ENCODE assay signal across 8 mouse cellular contexts in genomic region chr5:35925171-35925634, GRCm38 (mm10). TPM values are rescaled to one million over a fixed set of nuclear protein-coding genes. Genes with fewer than 3 reads are reported as not detected.
DNase-seq lines count a peak whose midpoint lies in the region; ATAC-seq and TF ChIP-seq lines count a peak whose summit lies in the region.

No protein-coding gene starts in this region.

- peak; percentile 40 for DNase-seq in lung, postnatal 10 days
- no peak for DNase-seq in lung, postnatal 4 days
- DNase-seq in frontal cortex, adult 2 months (ENCODE audit: extremely low spot score in 1 of 2, low spot score in 1 of 2), result peak; percentile 47 to 73
- peak; percentile 70 for DNase-seq in hindbrain, postnatal 0 days (ENCODE audit: low spot score)
- no peak for DNase-seq in adrenal gland, postnatal 10 days
- DNase-seq in urinary bladder, postnatal 10 days (ENCODE audit: low spot score), result no peak

- TF ChIP-seq CTCF in hindbrain, postnatal 0 days (IDR thresholded peaks at IDR 0.05; ENCODE audit: low read depth), result no peak
- TF ChIP-seq CTCF in small intestine, adult 2 months (IDR thresholded peaks at IDR 0.05; ENCODE audit: extremely low read depth, insufficient read length, insufficient replicate concordance, low read depth, low read length), result no peak

- H3K27ac ChIP-seq in hindbrain, postnatal 0 days, result peak overlapping the region; percentile 43; the same call in 1 of the 2 replicates
- peak overlapping the region; percentile 70 for H3K27ac ChIP-seq in limb, embryonic 13.5 days
- H3K27ac ChIP-seq in small intestine, adult 2 months (ENCODE audit: insufficient read depth, low read depth, low read length), result peak overlapping the region; percentile 2; the same call in 1 of the 2 replicates

- no peaks in the 10 kb centered on the region for H3K36me3 ChIP-seq in hindbrain, postnatal 0 days (ENCODE audit: insufficient read depth, low read length)
- 0 out of 2 replicates have a peak, but pooled peaks cover 3% of the 10 kb centered on the region for H3K36me3 ChIP-seq in limb, embryonic 13.5 days
- H3K36me3 ChIP-seq in small intestine, adult 2 months (ENCODE audit: control insufficient read depth, insufficient read depth, low read length), result no peaks in the 10 kb centered on the region

- no peaks in the 10 kb centered on the region for H3K9me3 ChIP-seq in hindbrain, postnatal 0 days (ENCODE audit: low read length)
- no peaks in the 10 kb centered on the region for H3K9me3 ChIP-seq in limb, embryonic 13.5 days

- TF ChIP-seq POLR2A in small intestine, adult 2 months (IDR thresholded peaks at IDR 0.05; ENCODE audit: low read depth, low read length), result no peak

- no peaks in the 10 kb centered on the region for H3K27me3 ChIP-seq in hindbrain, postnatal 0 days (ENCODE audit: insufficient read depth, low read length)
- H3K27me3 ChIP-seq in limb, embryonic 13.5 days, result no peaks in the 10 kb centered on the region
- no peaks in the 10 kb centered on the region for H3K27me3 ChIP-seq in small intestine, adult 2 months (ENCODE audit: control insufficient read depth, insufficient read depth, low read length)

- 35% methylated on average over 12 of the region's 12 CpGs for WGBS in hindbrain, postnatal 0 days
- 16% methylated on average over 12 of the region's 12 CpGs for WGBS in limb, embryonic 13.5 days
- WGBS in small intestine, adult 2 months, result 87% methylated on average over 12 of the region's 12 CpGs

- no peak overlapping the region for H3K4me3 ChIP-seq in hindbrain, postnatal 0 days (ENCODE audit: low read length)
- no peak overlapping the region for H3K4me3 ChIP-seq in limb, embryonic 13.5 days
- H3K4me3 ChIP-seq in small intestine, adult 2 months (ENCODE audit: low read depth, low read length), result no peak overlapping the region

- H3K9ac ChIP-seq in hindbrain, postnatal 0 days (replicated peaks; ENCODE audit: low read length), result no peak overlapping the region
- peak overlapping the region; percentile 54 for H3K9ac ChIP-seq in limb, embryonic 13.5 days

- H3K4me1 ChIP-seq in hindbrain, postnatal 0 days (ENCODE audit: insufficient read depth, low read length), result peaks cover 26% of the 10 kb centered on the region
- peaks cover 76% of the 10 kb centered on the region for H3K4me1 ChIP-seq in limb, embryonic 13.5 days
- peaks cover 6% of the 10 kb centered on the region for H3K4me1 ChIP-seq in small intestine, adult 2 months (ENCODE audit: control insufficient read depth, insufficient read depth, insufficient read length, low read length)

- peak; percentile 55; the same call in 1 of the 2 replicates for ATAC-seq in hindbrain, postnatal 0 days
- no peak for ATAC-seq in limb, embryonic 13.5 days (ENCODE audit: low FRiP score, low read depth)

- no peak overlapping the region for H3K4me2 ChIP-seq in hindbrain, postnatal 0 days (ENCODE audit: low read depth, low read length)
- H3K4me2 ChIP-seq in limb, embryonic 13.5 days (replicated peaks), result 0 out of 2 replicates have a peak overlapping the region, but pooled peaks have one; percentile 14

RNA-seq across cellular contexts. Expression of gene Afap1, which starts 32.1 kb away (rescaled TPM):
- 18.6 and 20.8 TPM in 2 replicates for polyA plus RNA-seq in frontal cortex, adult 2 months (2012; rRNA removed)
- 59.7 and 89.4 TPM in 2 replicates for total RNA-seq in hindbrain, postnatal 0 days (2014; rRNA removed)
- polyA plus RNA-seq in hindbrain, postnatal 0 days (2015; fragmentation: Nextera tagmentation; extraction: Ambion mirVana), result 38.2 and 43.6 TPM in 2 replicates
- polyA plus RNA-seq in limb, embryonic 13.5 days (2015; fragmentation: Nextera tagmentation; extraction: Ambion mirVana), result 18.7 and 22.1 TPM in 2 replicates
- polyA plus RNA-seq in small intestine, adult 2 months (2012; rRNA removed), result 2.3 and 3.0 TPM in 2 replicates
- total RNA-seq in adrenal gland, postnatal 10 days (2021), result 10 to 100 TPM; 24.2 to 30.6 TPM

Comparison
In these comparisons a context has a peak if more than half of its experiments do, and no peak if none do; other contexts are left out.
1. DNase-seq: peak in lung, postnatal 10 days (single experiment), frontal cortex, adult 2 months (2 of 2) and hindbrain, postnatal 0 days (single experiment); none in lung, postnatal 4 days (0 of 2), adrenal gland, postnatal 10 days (single experiment) and urinary bladder, postnatal 10 days (single experiment).
2. H3K27ac ChIP-seq: peak in every context shown above with its lines; median percentile 70 in limb, embryonic 13.5 days; 43 in hindbrain, postnatal 0 days; 2 in small intestine, adult 2 months.